Mouse (Mus musculus): ENCODE results near the gene Celf3. TPM values are rescaled to one million over a fixed set of nuclear protein-coding genes. Genes with fewer than 3 reads are reported as not detected.

Celf3 gene
- polyA plus RNA-seq, 1 experiment from 2014 or later: 46.8 TPM

DNA sequence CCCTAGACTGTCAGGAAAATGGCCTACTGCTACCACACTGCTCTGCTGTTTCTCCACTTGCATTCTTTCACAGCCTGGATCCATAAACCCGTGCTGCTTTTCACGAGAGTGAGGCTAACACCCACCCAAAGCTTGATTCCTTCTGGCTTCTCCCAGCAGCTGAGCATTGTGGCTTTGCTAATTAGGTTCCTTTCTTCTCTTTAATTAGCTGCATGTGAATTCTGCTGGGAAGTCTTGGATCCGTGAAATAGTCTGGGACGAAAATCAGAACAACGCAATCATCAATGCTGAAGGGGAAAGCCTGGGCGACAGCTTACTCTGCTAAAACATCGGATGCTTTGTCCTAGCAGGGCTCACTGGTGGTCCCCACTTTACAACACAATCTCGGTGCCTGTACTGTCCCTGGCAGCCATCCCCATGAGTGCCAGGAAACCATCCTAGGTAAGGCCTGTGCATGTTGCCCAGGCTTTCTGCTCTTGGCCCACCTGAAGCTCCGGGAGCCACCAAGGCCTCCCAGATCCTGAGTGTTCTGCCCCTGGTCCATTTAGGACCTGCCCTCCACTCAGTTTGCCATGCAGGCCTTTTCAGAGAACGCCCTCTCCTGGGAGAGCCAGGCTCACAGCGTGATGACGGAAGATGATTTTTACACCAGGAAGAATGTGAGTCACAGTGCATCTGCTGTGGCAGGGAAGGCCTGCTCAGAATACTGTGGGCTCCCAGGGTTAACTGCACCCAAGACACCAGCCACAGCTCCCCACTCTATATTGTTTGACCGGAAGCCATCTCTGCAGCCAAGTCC lies 12.3 kb upstream of the Celf3 start:
- Histone ChIP-seq H3K27ac (peak overlapping the region; percentile 84), H3K9me3 (no peaks in the 10 kb centered on the region), H3K4me3 (no peak overlapping the region), H3K27me3 (ENCODE audit: poor library complexity, severe bottlenecking) (peaks cover 4% of the 10 kb centered on the region; the same call in 1 of the 2 replicates), H3K36me3 (replicated peaks) (no peaks in the 10 kb centered on the region), H3K4me1 (peaks cover 50% of the 10 kb centered on the region)
- DNase-seq (ENCODE audit: extremely low spot score, low spot score): no peak
- 43% methylated on average over 13 of the region's 13 CpGs for WGBS

- Histone ChIP-seq H3K4me3 (no peak overlapping the region), H3K4me1 (peaks cover 57% of the 10 kb centered on the region), H3K27ac (0 out of 2 replicates have a peak overlapping the region, but pooled peaks have one; percentile 25), H3K27me3 (ENCODE audit: poor library complexity, severe bottlenecking) (peaks cover 8% of the 10 kb centered on the region; the same call in 1 of the 2 replicates), H3K9me3 (no peaks in the 10 kb centered on the region), H3K36me3 (replicated peaks) (no peaks in the 10 kb centered on the region)
- 53% methylated on average over 3 of the region's 3 CpGs for WGBS
- DNase-seq (ENCODE audit: extremely low spot score, low spot score): no peak
Observed at GRCm38 (mm10) chr3:94468931-94469330, 9.2 kb upstream of the Celf3 start.

- peak; percentile 80 for DNase-seq (ENCODE audit: extremely low spot score, low spot score)
- Histone ChIP-seq H3K27me3 (ENCODE audit: poor library complexity, severe bottlenecking) (peaks cover 8% of the 10 kb centered on the region; the same call in 1 of the 2 replicates), H3K9me3 (no peaks in the 10 kb centered on the region), H3K27ac (peak overlapping the region; percentile 74), H3K36me3 (replicated peaks) (no peaks in the 10 kb centered on the region), H3K4me1 (peaks cover 44% of the 10 kb centered on the region), H3K4me3 (peak overlapping the region; percentile 45)
- WGBS: 11% methylated on average over 28 of the region's 28 CpGs
Observed at GRCm38 (mm10) chr3:94472447-94473114, 5.5 kb upstream of the Celf3 start.

DNA sequence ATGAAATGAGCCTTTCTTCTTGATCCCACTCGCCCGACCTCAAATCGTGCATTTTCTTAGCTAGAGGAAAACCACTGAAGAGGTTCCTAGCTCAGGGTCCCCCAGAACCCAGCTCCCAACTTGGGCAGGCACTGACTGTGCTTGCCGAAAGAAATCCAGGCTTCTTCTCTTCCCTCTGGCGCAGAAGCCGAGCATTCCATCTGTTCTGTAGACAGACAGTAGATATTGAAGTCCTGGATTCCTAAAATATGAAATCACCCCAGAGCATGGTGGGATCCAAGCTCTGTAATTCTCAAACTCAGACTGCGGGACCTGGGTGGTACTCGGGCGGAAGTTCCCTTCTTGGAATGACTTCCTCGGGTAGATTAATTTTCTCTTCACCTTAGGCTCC lies 5.0 kb upstream of the Celf3 start:
- no peaks in the 10 kb centered on the region for H3K36me3 ChIP-seq (replicated peaks)
- H3K27me3 ChIP-seq (ENCODE audit: poor library complexity, severe bottlenecking): peaks cover 9% of the 10 kb centered on the region; the same call in 1 of the 2 replicates
- peak overlapping the region; percentile 45; the same call in 1 of the 2 replicates for H3K4me3 ChIP-seq
- no peaks in the 10 kb centered on the region for H3K9me3 ChIP-seq
- peaks cover 49% of the 10 kb centered on the region for H3K4me1 ChIP-seq
- WGBS: 55% methylated on average over 10 of the region's 10 CpGs
- H3K27ac ChIP-seq: peak overlapping the region; percentile 74
- no peak for DNase-seq (ENCODE audit: extremely low spot score, low spot score)

DNA sequence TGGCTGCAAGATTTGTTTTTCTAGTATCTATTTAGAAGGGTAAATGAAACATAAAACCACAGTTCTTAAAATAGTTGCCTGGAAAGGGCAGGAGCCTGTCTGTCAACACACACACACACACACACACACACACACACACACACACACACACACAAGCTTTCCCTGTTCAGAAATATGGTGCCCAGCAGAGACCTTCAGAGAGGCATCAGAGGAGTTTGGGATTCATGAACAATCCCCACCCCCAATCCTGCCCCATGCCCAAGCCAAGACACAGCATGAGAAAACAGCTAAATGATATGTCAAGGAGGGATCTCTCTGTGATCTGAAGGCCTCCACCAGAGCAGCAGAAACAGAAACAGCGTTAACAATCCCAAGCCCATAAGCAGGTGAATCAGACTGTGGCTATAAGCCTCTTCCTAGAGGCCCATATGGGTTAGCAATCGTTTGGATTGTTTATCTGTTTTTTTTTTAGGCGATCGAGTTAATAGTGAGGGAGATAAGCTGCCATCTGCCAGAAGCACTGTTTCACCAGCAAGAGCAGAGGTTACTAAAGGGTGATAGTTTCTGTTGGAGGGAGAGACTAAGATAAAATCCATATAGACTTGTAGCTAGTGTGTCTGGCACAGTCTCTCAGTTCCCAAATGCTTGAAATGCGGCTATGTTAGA lies 4.4 kb upstream of the Celf3 start:
- H3K27ac ChIP-seq: no peak overlapping the region
- peaks cover 12% of the 10 kb centered on the region for H3K27me3 ChIP-seq (ENCODE audit: poor library complexity, severe bottlenecking)
- DNase-seq (ENCODE audit: extremely low spot score, low spot score): no peak
- H3K4me3 ChIP-seq: no peak overlapping the region
- peaks cover 55% of the 10 kb centered on the region for H3K4me1 ChIP-seq
- WGBS: 87% methylated on average over 5 of the region's 5 CpGs
- no peaks in the 10 kb centered on the region for H3K36me3 ChIP-seq (replicated peaks)
- no peaks in the 10 kb centered on the region for H3K9me3 ChIP-seq

DNA sequence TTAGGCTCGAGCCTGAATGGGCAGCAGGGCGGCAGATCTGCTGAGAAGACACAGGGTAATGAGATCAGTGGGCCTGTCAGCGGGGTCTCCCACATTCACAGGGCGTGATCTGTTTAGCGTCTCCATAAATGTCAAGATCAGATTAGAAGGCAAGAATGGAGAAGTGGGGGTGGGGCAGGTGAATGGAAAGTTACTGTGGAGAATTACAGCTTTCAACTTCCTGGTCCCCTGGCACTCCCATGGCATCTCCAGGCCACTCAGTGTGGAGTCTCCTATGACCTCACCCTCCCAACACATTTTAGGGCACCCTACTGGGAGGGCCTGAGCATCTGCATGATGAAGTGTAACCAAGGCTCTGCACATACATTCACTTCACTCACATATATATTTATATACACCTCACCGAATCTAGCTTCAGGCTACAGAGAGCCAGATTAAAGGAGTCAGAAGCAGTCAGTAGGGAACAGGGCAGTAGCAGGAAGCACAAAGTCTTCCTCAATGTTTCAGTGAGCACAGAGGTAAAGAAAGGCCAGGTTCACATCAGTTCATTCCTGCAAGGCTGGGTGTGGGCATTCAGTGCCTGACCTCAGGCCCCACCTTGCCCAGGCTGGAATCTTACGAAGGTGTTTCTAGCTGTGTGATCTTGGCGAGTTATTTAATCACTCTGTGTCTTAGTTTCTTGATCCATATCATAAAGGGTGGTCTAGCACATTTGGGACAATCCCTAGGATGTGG lies 1.6 kb upstream of the Celf3 start:
- Histone ChIP-seq H3K27ac (no peak overlapping the region), H3K36me3 (replicated peaks) (no peaks in the 10 kb centered on the region), H3K9me3 (no peaks in the 10 kb centered on the region), H3K27me3 (ENCODE audit: poor library complexity, severe bottlenecking) (peaks cover 40% of the 10 kb centered on the region), H3K4me1 (peaks cover 77% of the 10 kb centered on the region), H3K4me3 (no peak overlapping the region)
- 80% methylated on average over 8 of the region's 8 CpGs for WGBS
- DNase-seq (ENCODE audit: extremely low spot score, low spot score): no peak

GRCm38 (mm10) chr3:94477444-94477843 lies 651 bp upstream of the Celf3 start:
- no peaks in the 10 kb centered on the region for H3K36me3 ChIP-seq (replicated peaks)
- peak overlapping the region; percentile 86 for H3K27ac ChIP-seq
- H3K9me3 ChIP-seq: no peaks in the 10 kb centered on the region
- WGBS: 56% methylated on average over 4 of the region's 4 CpGs
- H3K27me3 ChIP-seq (ENCODE audit: poor library complexity, severe bottlenecking): peaks cover 44% of the 10 kb centered on the region
- peak overlapping the region; percentile 59; the same call in 1 of the 2 replicates for H3K4me3 ChIP-seq
- H3K4me1 ChIP-seq: peaks cover 82% of the 10 kb centered on the region
- DNase-seq (ENCODE audit: extremely low spot score, low spot score): no peak

DNA sequence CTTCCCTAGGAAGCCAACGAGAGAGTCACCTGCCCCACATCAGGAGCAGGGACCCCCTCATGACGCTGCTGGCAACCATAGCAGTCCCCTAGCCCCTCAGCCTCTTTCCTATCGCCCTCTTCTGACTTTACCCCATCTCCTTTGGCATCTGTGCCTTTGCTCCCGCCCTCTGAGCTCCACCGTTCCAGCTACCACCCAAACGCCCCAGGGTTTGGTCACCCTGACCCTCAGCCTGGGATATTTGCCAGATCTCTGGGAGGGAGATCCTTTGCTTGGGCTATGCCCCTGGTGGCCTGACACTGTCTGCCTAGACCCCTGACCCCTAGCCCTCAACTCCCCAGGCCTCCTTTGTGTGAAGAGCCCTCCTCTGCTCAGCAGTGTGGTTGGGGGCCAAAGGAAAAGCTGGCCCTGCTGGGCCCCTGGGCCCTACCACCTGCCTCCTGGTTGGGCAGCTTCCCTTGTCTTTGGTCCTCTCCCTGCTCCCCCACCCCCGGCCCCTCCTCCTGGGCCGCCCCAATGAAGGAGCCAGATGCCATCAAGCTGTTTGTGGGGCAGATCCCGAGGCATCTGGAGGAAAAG lies 585 bp downstream of the Celf3 start:
- peaks cover 82% of the 10 kb centered on the region for H3K4me1 ChIP-seq
- H3K36me3 ChIP-seq (replicated peaks): no peaks in the 10 kb centered on the region
- H3K9me3 ChIP-seq: no peaks in the 10 kb centered on the region
- peaks cover 43% of the 10 kb centered on the region for H3K27me3 ChIP-seq (ENCODE audit: poor library complexity, severe bottlenecking)
- H3K4me3 ChIP-seq: peak overlapping the region; percentile 59
- WGBS: 6% methylated on average over 9 of the region's 9 CpGs
- H3K27ac ChIP-seq: peak overlapping the region; percentile 86
- DNase-seq (ENCODE audit: extremely low spot score, low spot score): no peak

DNA sequence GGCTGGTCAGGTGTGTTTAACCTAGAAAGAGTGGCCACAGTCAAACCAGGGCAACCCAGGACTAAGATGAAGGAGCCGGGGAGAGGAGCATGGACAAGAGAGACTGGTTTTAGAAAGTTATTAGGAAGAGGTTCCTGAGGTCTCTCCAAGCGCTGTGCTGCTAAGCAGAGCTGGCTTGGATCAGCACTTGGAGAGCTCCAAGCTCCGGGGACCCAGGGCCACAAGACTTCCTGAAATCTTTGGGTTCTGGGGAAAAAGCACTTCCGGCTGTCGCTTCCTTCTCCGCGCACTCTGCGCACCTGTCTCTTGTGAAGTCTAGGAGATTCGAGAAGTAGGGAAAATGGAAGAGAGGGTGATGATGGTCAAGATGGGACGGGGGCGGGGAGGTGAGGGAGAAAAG lies 1.5 kb downstream of the Celf3 start:
- Histone ChIP-seq H3K36me3 (replicated peaks) (no peaks in the 10 kb centered on the region), H3K27me3 (ENCODE audit: poor library complexity, severe bottlenecking) (peaks cover 43% of the 10 kb centered on the region), H3K9me3 (no peaks in the 10 kb centered on the region), H3K27ac (peak overlapping the region; percentile 86; the same call in 1 of the 2 replicates), H3K4me3 (peak overlapping the region; percentile 59), H3K4me1 (peaks cover 88% of the 10 kb centered on the region)
- DNase-seq (ENCODE audit: extremely low spot score, low spot score): no peak
- WGBS: 7% methylated on average over 11 of the region's 11 CpGs

GRCm38 (mm10) chr3:94480291-94480884 lies 2.3 kb downstream of the Celf3 start, which contains the start of gene Riiad1:
Gene Riiad1 (minus strand): TSS chr3:94480341.
- Histone ChIP-seq H3K9me3 (no peaks in the 10 kb centered on the region), H3K27ac (peak within 1 kb of the TSS; percentile 86), H3K4me3 (peak within 1 kb of the TSS; percentile 59), H3K36me3 (replicated peaks) (peaks cover 2% of the 10 kb centered on the region; the same call in 1 of the 2 replicates), H3K27me3 (ENCODE audit: poor library complexity, severe bottlenecking) (peaks cover 43% of the 10 kb centered on the region), H3K4me1 (peaks cover 96% of the 10 kb centered on the region)
- no peak for DNase-seq (ENCODE audit: extremely low spot score, low spot score)
- 10% methylated on average over 16 of the region's 16 CpGs for WGBS

DNA sequence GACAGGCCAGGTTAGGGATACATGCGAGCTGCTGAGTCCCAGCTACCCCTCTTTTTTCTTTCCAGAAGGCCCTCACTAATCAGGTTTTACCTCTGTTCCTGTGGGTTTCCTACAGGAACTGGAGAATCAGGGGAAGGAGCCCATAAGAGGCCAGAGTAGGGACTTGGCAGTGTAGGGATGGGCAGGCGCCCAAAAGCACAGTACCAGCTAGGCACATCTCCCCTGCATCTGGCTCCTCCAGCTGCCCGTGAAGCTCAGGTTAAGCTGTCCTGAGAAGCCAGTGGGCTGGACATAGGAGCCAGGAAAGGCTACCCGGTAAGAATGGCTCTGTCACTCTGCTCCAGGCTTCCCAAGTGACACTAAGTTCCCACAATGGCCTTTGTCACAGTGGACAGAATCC lies 3.3 kb downstream of the Celf3 start:
- peak overlapping the region; percentile 66; the same call in 1 of the 2 replicates for H3K27ac ChIP-seq
- peaks cover 100% of the 10 kb centered on the region for H3K4me1 ChIP-seq
- H3K27me3 ChIP-seq (ENCODE audit: poor library complexity, severe bottlenecking): peaks cover 43% of the 10 kb centered on the region
- no peak for DNase-seq (ENCODE audit: extremely low spot score, low spot score)
- 62% methylated on average over 4 of the region's 4 CpGs for WGBS
- H3K4me3 ChIP-seq: no peak overlapping the region
- no peaks in the 10 kb centered on the region for H3K9me3 ChIP-seq
- H3K36me3 ChIP-seq (replicated peaks): peaks cover 8% of the 10 kb centered on the region; the same call in 1 of the 2 replicates
